Mouse (Mus musculus) heart, embryonic 10.5 days (tissue): ENCODE data around the gene Slc39a2. TPM values are rescaled to one million over a fixed set of nuclear protein-coding genes. Genes with fewer than 3 reads are reported as not detected.
A peak's percentile ranks its signal among the peaks of the same experiment; 100 is the strongest.
"Not testable (repeated sequence)": the region's sequence is repeated elsewhere in the genome, so short reads cannot be mapped to it uniquely, and the experiment has no call there.

Experiments used
- DNase-seq: peaks from one replicate; pipeline ENCODE4 v3.0.0-alpha.2; 2017; ENCODE audit warnings: low spot score
- H3K27ac ChIP-seq: fragments of 300-500 bp; sonication (generic); 2 replicates; pipeline ENCODE4 v1.5.1; 2016; ENCODE audit warnings: mild to moderate bottlenecking
- H3K27me3 ChIP-seq: fragments of 300-500 bp; sonication (generic); 2 replicates; pipeline ENCODE4 v1.6.1; 2016; ENCODE audit warnings: mild to moderate bottlenecking; ENCODE audit not compliant: poor library complexity, insufficient read depth, severe bottlenecking
- H3K36me3 ChIP-seq: fragments of 300-500 bp; sonication (generic); 2 replicates; pipeline ENCODE4 v1.6.1; 2016; ENCODE audit warnings: mild to moderate bottlenecking, moderate library complexity
- H3K4me1 ChIP-seq: fragments of 300-500 bp; sonication (generic); 2 replicates; pipeline ENCODE4 v1.6.1; 2016; ENCODE audit warnings: mild to moderate bottlenecking
- H3K4me3 ChIP-seq: fragments of 300-500 bp; sonication (generic); 2 replicates; pipeline ENCODE4 v1.5.1; 2016; ENCODE audit warnings: mild to moderate bottlenecking, moderate library complexity
- H3K9me3 ChIP-seq: fragments of 300-500 bp; sonication (generic); 2 replicates; pipeline ENCODE4 v1.6.1; 2016; ENCODE audit warnings: mild to moderate bottlenecking, moderate library complexity
- WGBS: fragments of 180-500 bp; shearing (Covaris S2); methylation state at CpG from one replicate; pipeline ENCODE4 v1.1.7; 2016; 5-methylcytosine and 5-hydroxymethylcytosine counted together
- polyA plus RNA-seq: library from polyadenylated mRNA; unstranded; fragments of >200 nt; fragmentation: Nextera tagmentation; extraction: Ambion mirVana; gene quantifications from 2 replicates; pipeline ENCODE4 v1.2.1, GENCODE M21; 2016

Slc39a2 gene
- polyA plus RNA-seq, 1 experiment from 2014 or later = 0.53 TPM

DNA sequence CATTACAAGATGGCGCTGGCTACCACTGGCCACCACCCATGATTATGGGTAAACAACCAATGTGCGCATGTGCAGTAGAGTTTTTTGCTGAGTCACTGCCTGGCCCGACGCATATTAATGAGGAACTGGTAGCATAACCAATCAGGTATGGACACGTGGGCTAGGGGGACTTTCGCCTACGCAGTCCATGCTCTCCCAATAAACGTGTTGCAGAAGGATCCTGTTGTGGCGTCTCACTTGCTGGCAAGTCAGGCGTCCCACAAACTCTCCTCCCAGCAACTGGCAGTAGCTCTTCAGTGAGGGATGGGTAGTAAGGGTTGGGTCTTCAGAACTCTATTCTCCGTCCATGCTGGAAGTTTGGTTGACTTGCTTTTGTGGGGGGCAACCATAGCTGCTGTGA lies 34.2 kb downstream of the Slc39a2 start:
- peaks cover 24% of the 10 kb centered on the region for H3K4me1 ChIP-seq
- H3K9me3 ChIP-seq, H3K4me3 ChIP-seq, H3K36me3 ChIP-seq, H3K27me3 ChIP-seq, H3K27ac ChIP-seq, DNase-seq: not testable (repeated sequence)
- WGBS = 90% methylated on average over 11 of the region's 11 CpGs

DNA sequence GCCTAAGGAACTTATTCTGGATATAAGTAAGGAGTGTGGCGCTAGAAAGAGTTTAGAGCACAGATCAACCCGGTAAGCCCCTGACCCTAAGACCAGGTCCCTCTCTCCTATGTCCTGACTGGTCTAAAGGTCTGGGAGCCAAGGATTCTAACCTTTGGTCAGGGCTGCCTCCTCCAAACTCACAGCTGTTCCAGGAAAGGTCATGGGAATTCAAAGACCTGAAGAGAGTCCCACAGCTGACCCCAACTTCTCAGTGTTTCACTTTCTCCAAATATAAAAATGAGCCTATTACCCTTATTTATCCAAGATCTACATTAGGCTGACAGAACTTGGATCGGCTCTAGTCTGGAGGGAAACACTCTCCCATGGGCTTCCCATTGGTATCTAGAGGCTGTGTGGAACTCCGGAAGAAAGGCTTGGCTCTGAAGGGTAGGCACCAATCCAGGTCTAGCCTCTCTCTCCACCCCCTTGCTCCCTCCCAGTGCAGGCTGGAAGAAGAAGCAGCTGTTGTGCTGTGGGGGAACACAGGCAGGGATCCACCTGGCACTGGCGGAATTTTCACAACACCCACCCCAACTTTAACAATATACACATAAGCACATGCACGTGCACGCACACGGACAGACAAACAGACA lies 36.7 kb downstream of the Slc39a2 start:
- H3K4me3 ChIP-seq = no peak overlapping the region
- H3K4me1 ChIP-seq = no peaks in the 10 kb centered on the region
- H3K36me3 ChIP-seq = no peaks in the 10 kb centered on the region
- no peaks in the 10 kb centered on the region for H3K9me3 ChIP-seq
- no peaks in the 10 kb centered on the region for H3K27me3 ChIP-seq
- no peak for DNase-seq
- 72% methylated on average over 8 of the region's 8 CpGs for WGBS
- H3K27ac ChIP-seq = no peak overlapping the region

DNA sequence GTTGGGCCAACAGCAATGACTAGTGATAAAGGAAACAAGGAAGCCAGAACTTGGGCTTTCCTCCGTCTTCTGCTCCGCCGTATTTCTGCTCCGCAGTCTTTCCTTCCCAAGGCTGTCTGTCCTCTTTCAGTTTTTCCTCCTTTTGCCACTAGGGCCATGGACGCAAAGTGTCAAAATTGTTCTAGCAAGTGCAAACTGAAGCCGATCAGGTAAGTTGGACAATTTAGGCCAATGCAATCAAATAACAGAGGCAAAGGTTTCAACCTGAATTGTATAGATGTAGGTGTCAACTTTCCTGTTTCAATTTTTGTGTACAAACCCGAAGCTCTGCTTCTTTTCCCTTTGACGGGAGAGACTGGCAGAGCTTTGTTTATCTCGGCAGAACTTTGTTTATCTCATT lies 37.3 kb downstream of the Slc39a2 start:
- DNase-seq = no peak
- Histone ChIP-seq H3K4me1 (no peaks in the 10 kb centered on the region), H3K9me3 (no peaks in the 10 kb centered on the region), H3K27ac (no peak overlapping the region), H3K36me3 (no peaks in the 10 kb centered on the region), H3K4me3 (no peak overlapping the region), H3K27me3 (no peaks in the 10 kb centered on the region)
- 57% methylated on average over 9 of the region's 9 CpGs for WGBS

DNA sequence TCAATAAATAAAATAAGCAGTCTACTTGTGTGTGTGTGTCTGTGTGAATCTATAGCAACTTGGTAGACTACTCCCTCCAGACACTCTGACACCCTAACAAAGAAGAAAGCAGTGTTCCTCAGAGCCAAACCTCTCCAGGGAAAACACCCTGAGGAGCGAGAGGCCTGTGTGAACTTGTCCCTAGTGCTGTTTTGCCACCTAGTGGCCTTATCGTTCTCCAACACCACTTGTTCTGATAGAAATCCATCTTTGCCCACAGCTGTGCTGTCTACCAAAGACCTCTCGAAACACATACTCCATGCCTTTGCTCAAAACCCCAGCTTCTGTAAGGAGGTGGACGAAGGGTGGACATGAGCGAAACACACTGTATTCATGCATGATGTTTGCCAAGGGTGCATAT lies 38.1 kb downstream of the Slc39a2 start:
- H3K4me3 ChIP-seq = no peak overlapping the region
- peak overlapping the region; percentile 17; the same call in 1 of the 2 replicates for H3K27ac ChIP-seq
- H3K27me3 ChIP-seq = no peaks in the 10 kb centered on the region
- H3K9me3 ChIP-seq = no peaks in the 10 kb centered on the region
- H3K4me1 ChIP-seq = no peaks in the 10 kb centered on the region
- no peaks in the 10 kb centered on the region for H3K36me3 ChIP-seq
- WGBS = 32% methylated on average over 5 of the region's 5 CpGs
- peak; percentile 85 for DNase-seq

DNA sequence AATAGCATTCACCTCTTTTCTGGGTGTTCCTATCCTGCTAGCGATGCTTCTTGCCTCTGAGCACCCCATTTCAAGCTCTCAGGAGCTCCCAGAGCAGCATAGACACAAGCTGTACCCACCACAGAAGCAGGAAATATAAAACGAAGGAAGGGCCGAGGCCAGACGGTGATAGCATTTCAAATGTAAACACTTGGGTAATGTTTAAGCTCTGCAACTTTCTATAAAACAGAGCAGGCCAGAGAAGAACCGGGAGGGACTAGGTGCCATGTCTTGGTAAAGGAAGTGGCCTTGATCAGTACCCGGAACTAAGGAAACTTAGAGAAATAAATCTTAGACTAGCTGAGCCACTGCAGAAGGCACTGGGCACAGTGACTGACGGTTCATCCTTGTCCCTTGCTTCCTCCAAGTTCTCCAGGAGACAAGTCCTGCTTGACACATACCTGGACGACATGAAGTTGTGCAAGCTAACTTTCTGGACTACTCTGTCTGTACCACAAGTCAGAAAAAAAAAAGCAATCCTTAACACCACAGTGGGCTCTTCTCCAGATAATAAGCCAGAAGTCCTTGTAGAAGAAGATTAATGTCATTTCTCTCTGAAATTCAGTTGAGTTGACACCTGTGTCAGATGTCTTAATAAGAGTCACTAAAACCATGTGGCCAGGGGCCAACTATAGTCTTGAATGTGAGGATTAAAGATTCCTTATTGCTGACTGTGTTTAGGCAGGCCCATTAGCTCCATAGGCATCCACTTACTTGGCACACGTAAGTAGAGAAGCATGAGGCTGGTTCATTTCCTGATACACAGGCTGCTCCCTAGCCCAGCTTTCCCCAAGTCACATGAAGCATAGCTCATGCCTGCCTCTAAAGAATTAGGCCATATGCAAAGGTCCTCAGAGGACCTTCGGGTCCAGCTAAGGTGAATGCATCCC lies 39.7 kb downstream of the Slc39a2 start:
- Histone ChIP-seq H3K27ac (no peak overlapping the region), H3K4me1 (no peaks in the 10 kb centered on the region), H3K36me3 (no peaks in the 10 kb centered on the region), H3K9me3 (no peaks in the 10 kb centered on the region), H3K4me3 (no peak overlapping the region), H3K27me3 (no peaks in the 10 kb centered on the region)
- DNase-seq = no peak
- 68% methylated on average over 10 of the region's 10 CpGs for WGBS

DNA sequence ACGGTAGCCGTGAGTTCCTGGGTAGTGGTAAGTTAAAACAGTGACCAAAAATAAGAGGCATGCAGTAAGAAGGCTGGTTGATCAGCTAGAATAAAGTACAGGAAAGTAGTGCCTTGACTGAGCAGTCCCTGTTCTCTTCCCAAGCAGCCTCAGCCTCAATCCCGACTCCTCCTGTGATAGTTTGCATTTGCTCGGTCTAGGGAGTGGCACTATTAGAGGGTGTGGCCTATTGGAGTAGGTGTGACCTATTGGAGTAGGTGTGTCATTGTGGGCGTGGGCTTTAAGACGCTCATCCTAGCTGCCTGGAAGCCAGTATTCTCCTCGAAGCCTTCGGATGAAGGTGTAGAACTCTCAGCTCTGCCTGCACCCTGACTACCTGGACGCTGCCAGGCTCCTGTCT lies 46.3 kb downstream of the Slc39a2 start:
- no peak for DNase-seq
- Histone ChIP-seq H3K36me3 (no peaks in the 10 kb centered on the region), H3K9me3 (no peaks in the 10 kb centered on the region; the same call in 1 of the 2 replicates), H3K4me1 (peaks cover 13% of the 10 kb centered on the region), H3K27ac (no peak overlapping the region), H3K4me3 (no peak overlapping the region), H3K27me3 (no peaks in the 10 kb centered on the region)
- 84% methylated on average over 9 of the region's 9 CpGs for WGBS

DNA sequence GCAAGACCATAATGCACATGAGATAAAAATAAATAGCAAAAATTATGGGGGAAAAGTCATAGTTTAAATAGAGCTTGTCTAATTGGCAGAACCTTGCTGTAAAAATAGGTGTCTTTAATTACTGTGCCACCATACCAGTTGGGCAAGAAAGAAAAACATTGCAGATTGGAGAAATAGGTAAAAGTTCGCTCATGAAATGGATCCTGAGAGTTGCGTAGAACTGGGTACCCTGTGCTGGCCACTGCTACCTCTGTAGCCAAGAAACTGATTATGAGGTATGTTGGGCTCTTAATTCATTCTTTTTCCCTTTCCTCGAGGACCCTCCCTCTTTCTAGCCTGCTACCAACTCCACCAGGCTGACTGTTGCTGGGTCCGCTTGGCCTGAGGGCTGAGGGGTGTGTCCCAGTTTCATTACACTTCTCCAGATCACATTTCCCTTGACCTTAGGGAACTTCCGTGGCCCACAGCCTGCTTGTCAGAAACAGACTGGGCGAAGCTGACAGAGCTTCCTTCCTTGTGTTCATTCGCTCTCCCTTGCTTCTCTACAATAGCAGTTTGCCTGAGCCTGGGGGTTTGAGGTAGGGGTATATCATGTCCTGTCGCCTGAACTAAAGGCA lies 48.4 kb downstream of the Slc39a2 start:
- no peaks in the 10 kb centered on the region for H3K36me3 ChIP-seq
- WGBS = 39% methylated on average over 8 of the region's 8 CpGs
- no peaks in the 10 kb centered on the region for H3K27me3 ChIP-seq
- peaks cover 13% of the 10 kb centered on the region for H3K4me1 ChIP-seq
- 0 out of 2 replicates have a peak overlapping the region, but pooled peaks have one; percentile 10 for H3K27ac ChIP-seq
- no peak overlapping the region for H3K4me3 ChIP-seq
- DNase-seq = no peak
- no peaks in the 10 kb centered on the region; the same call in 1 of the 2 replicates for H3K9me3 ChIP-seq

DNA sequence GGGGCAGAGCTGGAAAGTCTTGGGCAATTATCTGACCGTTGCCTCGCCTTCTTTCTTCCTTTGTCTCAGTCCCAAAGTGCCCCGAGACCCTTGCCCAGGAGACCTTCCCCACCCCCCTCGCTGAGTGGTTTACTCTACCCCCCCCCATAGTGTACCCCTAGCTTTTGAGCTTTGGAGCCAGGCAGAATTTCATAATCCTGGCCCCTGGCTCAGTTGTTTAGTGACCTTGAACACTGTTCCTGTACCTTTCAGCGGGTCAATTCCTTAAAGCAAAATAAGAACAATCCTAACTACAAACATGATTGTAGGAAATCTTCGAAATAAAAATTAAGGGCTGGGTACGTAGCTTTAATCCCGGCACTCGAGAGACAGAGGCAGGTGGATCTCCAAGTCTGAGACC lies 48.9 kb downstream of the Slc39a2 start:
- Histone ChIP-seq H3K27ac (0 out of 2 replicates have a peak overlapping the region, but pooled peaks have one; percentile 10), H3K4me1 (peaks cover 13% of the 10 kb centered on the region), H3K4me3 (no peak overlapping the region), H3K9me3 (no peaks in the 10 kb centered on the region; the same call in 1 of the 2 replicates), H3K36me3 (no peaks in the 10 kb centered on the region), H3K27me3 (no peaks in the 10 kb centered on the region)
- no peak for DNase-seq
- 67% methylated on average over 9 of the region's 9 CpGs for WGBS

DNA sequence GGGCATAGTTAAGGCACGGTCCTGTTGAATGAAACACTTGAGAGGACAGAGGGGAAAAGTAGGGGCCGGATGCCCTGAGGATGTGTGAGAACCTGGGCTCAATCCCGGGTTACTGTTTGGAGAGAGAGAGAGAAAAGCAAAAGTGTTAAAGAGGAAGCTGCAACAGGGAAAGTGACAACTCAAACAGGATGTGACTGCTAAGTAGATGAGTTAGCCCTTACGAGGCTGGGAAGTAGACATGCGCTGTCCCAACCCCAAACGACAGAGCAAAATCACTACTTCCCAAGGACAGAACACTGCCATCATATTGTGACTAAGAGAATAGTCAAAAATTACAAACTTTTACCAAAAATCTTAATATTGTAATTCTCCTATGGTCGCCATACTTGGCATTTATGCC lies 49.5 kb downstream of the Slc39a2 start:
- Histone ChIP-seq H3K36me3 (no peaks in the 10 kb centered on the region), H3K9me3 (no peaks in the 10 kb centered on the region; the same call in 1 of the 2 replicates), H3K27ac (no peak overlapping the region), H3K4me3 (no peak overlapping the region), H3K27me3 (no peaks in the 10 kb centered on the region), H3K4me1 (peaks cover 13% of the 10 kb centered on the region)
- DNase-seq = no peak
- 48% methylated on average over 7 of the region's 7 CpGs for WGBS

DNA sequence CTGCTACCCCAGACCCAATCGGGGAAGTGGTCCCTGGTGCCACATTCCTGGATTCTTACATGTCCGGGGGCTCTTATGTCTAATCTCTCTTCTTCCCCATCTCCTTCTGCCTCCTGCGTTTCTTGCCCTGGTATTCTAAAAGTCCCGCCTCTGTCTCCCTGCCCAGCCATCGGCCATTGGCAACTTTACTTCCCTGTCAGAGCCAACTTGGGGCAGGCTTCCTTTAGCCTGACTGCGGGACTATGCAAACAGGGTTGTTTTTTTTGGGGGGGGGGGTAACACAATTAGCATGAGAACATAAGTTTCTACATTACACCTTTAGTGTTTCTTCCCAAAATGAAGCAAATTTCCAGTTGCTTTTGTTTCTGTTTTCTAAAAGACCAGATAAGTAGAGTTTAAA lies 50.6 kb downstream of the Slc39a2 start:
- no peak overlapping the region for H3K4me3 ChIP-seq
- WGBS = 61% methylated on average over 6 of the region's 6 CpGs
- no peak for DNase-seq
- H3K4me1 ChIP-seq = peaks cover 13% of the 10 kb centered on the region
- no peaks in the 10 kb centered on the region for H3K9me3 ChIP-seq
- H3K27ac ChIP-seq = no peak overlapping the region
- no peaks in the 10 kb centered on the region for H3K27me3 ChIP-seq
- no peaks in the 10 kb centered on the region for H3K36me3 ChIP-seq
